Comparison of ENCODE assay signal across 25 mouse cellular contexts in genomic region chr12:15607091-15607490, GRCm38 (mm10).
DNase-seq lines count a peak whose midpoint lies in the region; ATAC-seq and TF ChIP-seq lines count a peak whose summit lies in the region.
"Had no signal": no experiment of that assay in that cellular context is flagged by ENCODE, and none has a peak within 500 bp of the region (broad histone marks: within the 10 kb centered on the region; RNA-seq: fewer than 3 reads in every experiment).

No protein-coding gene starts in this region.

- no peak overlapping the region for H3K4me2 ChIP-seq in heart, embryonic 16.5 days (ENCODE audit: low read depth, low read length)
- H3K4me2 ChIP-seq in kidney, embryonic 15.5 days: no peak overlapping the region
- H3K4me2 ChIP-seq: forebrain, embryonic 12.5 days; hindbrain, embryonic 15.5 days; liver, embryonic 15.5 days; lung, embryonic 14.5 days; midbrain, embryonic 11.5 days had no signal

- peaks cover 25% of the 10 kb centered on the region for H3K4me1 ChIP-seq in heart, embryonic 16.5 days (ENCODE audit: control insufficient read depth, insufficient read depth, low read length)
- H3K4me1 ChIP-seq in kidney, embryonic 15.5 days: peaks cover 21% of the 10 kb centered on the region
- H3K4me1 ChIP-seq in brown adipose tissue, adult 24 weeks (ENCODE audit: control insufficient read depth, insufficient read depth, insufficient read length, low read length): peaks cover 2% of the 10 kb centered on the region; the same call in 1 of the 2 replicates
- H3K4me1 ChIP-seq in embryonic fibroblast, embryonic 13.5 days (ENCODE audit: control insufficient read depth, insufficient read depth, low read length): peaks cover 20% of the 10 kb centered on the region
- H3K4me1 ChIP-seq: liver, embryonic 15.5 days had no signal

- no peak for TF ChIP-seq CTCF in embryonic fibroblast, embryonic 13.5 days (IDR thresholded peaks at IDR 0.05; ENCODE audit: borderline replicate concordance, insufficient read depth, low read length)
- no peak for TF ChIP-seq CTCF in left cerebral cortex, adult 2 months (IDR thresholded peaks at IDR 0.05)

- peak overlapping the region; percentile 40; the same call in 1 of the 2 replicates for H3K27ac ChIP-seq in heart, embryonic 16.5 days (ENCODE audit: low read length)
- H3K27ac ChIP-seq in kidney, embryonic 15.5 days: peak overlapping the region; percentile 52
- 0 out of 2 replicates have a peak overlapping the region, but pooled peaks have one; percentile 42 for H3K27ac ChIP-seq in brown adipose tissue, adult 24 weeks (replicated peaks; ENCODE audit: low read depth, low read length)
- peak overlapping the region; percentile 95 for H3K27ac ChIP-seq in embryonic fibroblast, embryonic 13.5 days (ENCODE audit: insufficient read depth, low read length)
- H3K27ac ChIP-seq in left cerebral cortex, adult 2 months: no peak overlapping the region; the same call in 1 of the 2 replicates
- H3K27ac ChIP-seq: forebrain, embryonic 12.5 days; hindbrain, embryonic 10.5 days; hindbrain, embryonic 15.5 days; liver, embryonic 15.5 days had no signal

- intact Hi-C loops in heart, postnatal 36 days (cut with DNase I): loop anchor here (2.0 to 5.0 kb wide), 5 partner anchors 94 to 926 kb away; no protein-coding TSS in a partner anchor
- intact Hi-C loops in left cerebral cortex, adult 2 months (cut with DNase I): loop anchor here (2.0 kb wide), 3 partner anchors 154 to 926 kb away; no protein-coding TSS in a partner anchor

- H3K27me3 ChIP-seq in heart, embryonic 16.5 days (ENCODE audit: control insufficient read depth, insufficient read depth, low read length): no peaks in the 10 kb centered on the region
- 0 out of 2 replicates have a peak, but pooled peaks cover 2% of the 10 kb centered on the region for H3K27me3 ChIP-seq in kidney, embryonic 15.5 days
- H3K27me3 ChIP-seq: forebrain, embryonic 12.5 days; heart, embryonic 15.5 days; hindbrain, embryonic 15.5 days; liver, embryonic 15.5 days had no signal

- no peaks in the 10 kb centered on the region for H3K36me3 ChIP-seq in heart, embryonic 16.5 days (ENCODE audit: control insufficient read depth, insufficient read depth)
- no peaks in the 10 kb centered on the region for H3K36me3 ChIP-seq in kidney, embryonic 15.5 days
- H3K36me3 ChIP-seq: forebrain, embryonic 12.5 days; heart, embryonic 15.5 days; hindbrain, embryonic 10.5 days; hindbrain, embryonic 15.5 days; liver, embryonic 15.5 days had no signal

- H3K4me3 ChIP-seq in heart, embryonic 16.5 days (ENCODE audit: low read length): no peak overlapping the region
- H3K4me3 ChIP-seq in kidney, embryonic 15.5 days (replicated peaks): no peak overlapping the region
- no peak overlapping the region for H3K4me3 ChIP-seq in brown adipose tissue, adult 24 weeks (ENCODE audit: insufficient read depth, low read depth, low read length)
- no peak overlapping the region for H3K4me3 ChIP-seq in embryonic fibroblast, embryonic 13.5 days (ENCODE audit: insufficient read depth, low read length)
- no peak overlapping the region for H3K4me3 ChIP-seq in left cerebral cortex, adult 2 months
- H3K4me3 ChIP-seq: forebrain, embryonic 12.5 days; heart, embryonic 15.5 days; hindbrain, embryonic 10.5 days; hindbrain, embryonic 15.5 days; liver, embryonic 15.5 days had no signal

- no peak for ATAC-seq in heart, embryonic 16.5 days (replicated peaks; ENCODE audit: extremely low read depth, insufficient read depth, low FRiP score)
- ATAC-seq in kidney, embryonic 15.5 days (replicated peaks; ENCODE audit: low FRiP score): peak; percentile 63; the same call in 1 of the 2 replicates
- ATAC-seq: forebrain, postnatal 0 days; inflammation-experienced regulatory T-cells, adult 6 months; midbrain, embryonic 16.5 days had no signal

- no peaks in the 10 kb centered on the region for H3K9me3 ChIP-seq in heart, embryonic 16.5 days (replicated peaks; ENCODE audit: control insufficient read depth, low read length)
- no peaks in the 10 kb centered on the region for H3K9me3 ChIP-seq in kidney, embryonic 15.5 days (replicated peaks)
- H3K9me3 ChIP-seq: forebrain, embryonic 12.5 days; heart, embryonic 15.5 days; hindbrain, embryonic 10.5 days; hindbrain, embryonic 15.5 days; liver, embryonic 15.5 days had no signal

- 49% methylated on average over 1 of the region's 1 CpGs for WGBS in heart, embryonic 16.5 days
- WGBS in kidney, embryonic 15.5 days: 37% methylated on average over 1 of the region's 1 CpGs

- DNase-seq in heart, postnatal 36 days: no peak
- DNase-seq in kidney, adult 8-10 months: no peak
- no peak for DNase-seq in left cerebral cortex, adult 2 months (ENCODE audit: extremely low spot score in 1 of 2, low spot score in 2 of 2)
- DNase-seq in right cerebral cortex, postnatal 4 days: no peak
- DNase-seq: adrenal gland, postnatal 25 days; B cell, adult 2 months; cerebellum, adult 2 months; cerebellum, postnatal 14 days; forebrain, postnatal 0 days; gastrocnemius, postnatal 10 days; left cerebral cortex, postnatal 4 days; lung, embryonic 14.5 days; lung, postnatal 36 days had no signal

- no peak overlapping the region; the same call in 1 of the 2 replicates for H3K9ac ChIP-seq in heart, embryonic 16.5 days (ENCODE audit: low read length)
- no peak overlapping the region for H3K9ac ChIP-seq in kidney, embryonic 15.5 days
- H3K9ac ChIP-seq: forebrain, embryonic 12.5 days; forebrain, postnatal 0 days; heart, embryonic 15.5 days; hindbrain, embryonic 15.5 days; liver, embryonic 15.5 days; lung, embryonic 14.5 days had no signal

- TF ChIP-seq POLR2A in embryonic fibroblast, embryonic 13.5 days (IDR thresholded peaks at IDR 0.05; ENCODE audit: low read depth, low read length): no peak
